Mouse (Mus musculus) testis, adult 2 months (tissue): ENCODE measurements around the gene Prkn. TPM values are rescaled to one million over a fixed set of nuclear protein-coding genes. Genes with fewer than 3 reads are reported as not detected.

Experiments
- H3K27ac ChIP-seq: fragments of 200-500 bp; 2 replicates; pipeline ENCODE4 v1.5.1; 2012; ENCODE audit warnings: low read depth, low read length; ENCODE audit not compliant: control insufficient read depth, insufficient read depth
- H3K27me3 ChIP-seq: fragments of 200-500 bp; 2 replicates; pipeline ENCODE4 v1.6.1; 2012; ENCODE audit warnings: mild to moderate bottlenecking, low read length, moderate library complexity; ENCODE audit not compliant: control insufficient read depth, insufficient read depth
- H3K36me3 ChIP-seq: fragments of 200-500 bp; 2 replicates; pipeline ENCODE4 v1.6.1; 2012; ENCODE audit warnings: mild to moderate bottlenecking, low read length; ENCODE audit not compliant: control insufficient read depth, insufficient read depth
- H3K4me1 ChIP-seq: fragments of 200-500 bp; 2 replicates; pipeline ENCODE4 v1.6.1; 2012; ENCODE audit warnings: low read length; ENCODE audit not compliant: control insufficient read depth, insufficient read depth
- H3K4me3 ChIP-seq: fragments of 200-500 bp; 2 replicates; pipeline ENCODE4 v1.5.1; 2012; ENCODE audit warnings: low read depth, mild to moderate bottlenecking, low read length, moderate library complexity, mixed read lengths; ENCODE audit not compliant: control insufficient read depth
- CTCF ChIP-seq: fragments of 200-500 bp; IDR thresholded peaks from 2 replicates; pipeline ENCODE4 v1.5.1; 2012; ENCODE audit warnings: low read depth, mild to moderate bottlenecking, inconsistent platforms, low read length, moderate library complexity; ENCODE audit not compliant: control insufficient read depth, insufficient read depth, insufficient replicate concordance
- POLR2A ChIP-seq: fragments of 200-500 bp; IDR thresholded peaks from 2 replicates; pipeline ENCODE4 v1.6.1; 2012; ENCODE audit warnings: low read depth, mild to moderate bottlenecking, inconsistent platforms, low read length, moderate library complexity; ENCODE audit not compliant: control insufficient read depth
- polyA plus RNA-seq: library from polyadenylated mRNA; depleted of rRNA; stranded (reverse); fragments of >200 nt; gene quantifications from 2 replicates; pipeline ENCODE4 v1.2.3, GENCODE M21; 2012

The Prkn gene
- polyA plus RNA-seq, 1 experiment = 13.2 TPM

DNA sequence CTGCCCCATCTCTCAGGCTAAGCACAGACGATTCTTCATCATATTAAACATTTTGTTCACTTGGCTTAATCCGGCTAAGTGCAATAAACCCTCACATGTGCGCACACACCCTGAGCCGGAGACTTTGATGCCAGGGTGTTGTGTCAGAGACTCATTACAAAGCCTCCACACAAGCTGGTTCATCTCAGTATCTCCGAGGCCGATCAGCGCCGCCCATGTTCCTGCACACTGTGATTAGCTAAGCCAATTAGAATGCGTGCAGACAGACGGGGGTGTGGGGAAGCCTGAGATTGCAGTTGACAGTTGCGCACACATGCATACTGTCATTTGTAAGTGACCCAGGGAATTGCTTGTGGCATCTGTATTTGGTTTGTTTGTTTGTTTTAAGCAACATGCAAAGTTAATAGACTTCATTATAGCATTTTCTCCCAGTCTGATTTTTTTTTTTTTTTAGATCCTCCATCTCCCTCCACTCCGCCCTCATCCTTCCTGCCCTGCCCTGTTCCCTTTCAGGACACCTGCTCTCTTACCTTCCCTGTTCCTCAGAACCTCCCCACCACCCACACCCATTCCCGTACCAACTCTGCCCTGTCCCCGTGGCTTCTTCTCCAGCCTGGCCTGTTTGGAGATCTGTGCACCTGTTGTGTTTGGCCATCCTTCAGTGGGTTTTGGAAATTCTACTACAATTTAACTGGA lies 1202.5 kb downstream of the Prkn start:
- peaks cover 5% of the 10 kb centered on the region for H3K4me1 ChIP-seq
- no peak overlapping the region for H3K27ac ChIP-seq
- H3K27me3 ChIP-seq = no peaks in the 10 kb centered on the region
- no peaks in the 10 kb centered on the region for H3K36me3 ChIP-seq
- TF ChIP-seq POLR2A (no peak), CTCF (no peak)
- no peak overlapping the region for H3K4me3 ChIP-seq

DNA sequence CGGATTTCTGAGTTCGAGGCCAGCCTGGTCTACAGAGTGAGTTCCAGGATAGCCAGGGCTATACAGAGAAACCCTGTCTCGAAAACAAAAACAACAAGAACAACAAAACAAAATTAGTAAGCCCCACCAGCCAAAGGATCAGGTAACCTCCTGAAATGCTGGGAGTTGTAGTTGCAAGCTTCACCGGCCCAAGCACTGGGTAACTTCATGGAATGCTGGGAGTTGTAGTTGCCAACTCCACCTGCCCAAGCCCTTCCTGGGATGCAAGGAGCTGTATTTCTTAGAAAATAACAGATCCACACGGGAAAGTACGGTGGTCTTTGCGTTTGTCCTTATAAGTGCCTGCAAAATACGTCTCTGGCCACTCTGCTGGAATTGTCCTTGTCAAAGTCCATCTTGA lies 1204.0 kb downstream of the Prkn start:
- Histone ChIP-seq H3K36me3 (no peaks in the 10 kb centered on the region), H3K27me3 (no peaks in the 10 kb centered on the region), H3K4me3 (no peak overlapping the region), H3K4me1 (peaks cover 2% of the 10 kb centered on the region; the same call in 1 of the 2 replicates), H3K27ac (no peak overlapping the region)
- TF ChIP-seq CTCF (no peak), POLR2A (no peak)

DNA sequence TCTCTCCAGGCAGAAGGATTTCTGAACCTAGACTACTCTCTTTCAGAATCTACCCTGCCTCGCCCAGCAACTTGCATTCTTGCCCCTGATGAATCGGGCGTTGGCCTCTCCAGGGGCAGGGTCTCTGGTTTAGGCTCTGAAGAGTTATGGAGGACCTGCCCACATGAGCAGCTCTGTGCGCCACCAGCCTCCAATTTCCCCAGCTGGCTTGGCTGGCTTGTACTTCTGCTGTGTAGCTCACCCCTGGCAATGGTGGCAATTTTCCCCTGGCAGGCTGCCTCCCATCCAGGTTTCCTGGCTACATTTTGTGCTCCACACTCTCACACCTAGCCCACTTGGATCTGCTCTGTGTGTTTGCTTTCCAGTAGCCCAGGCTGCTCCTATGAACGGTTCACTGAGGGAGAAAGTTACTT lies 1205.7 kb downstream of the Prkn start:
- TF ChIP-seq CTCF = no peak
- TF ChIP-seq POLR2A = no peak
- Histone ChIP-seq H3K27ac (no peak overlapping the region), H3K36me3 (no peaks in the 10 kb centered on the region)

GRCm38 (mm10) chr17:12047032-12047431 lies 1206.8 kb downstream of the Prkn start:
- no peak overlapping the region for H3K4me3 ChIP-seq
- H3K4me1 ChIP-seq = peaks cover 2% of the 10 kb centered on the region; the same call in 1 of the 2 replicates
- H3K36me3 ChIP-seq = no peaks in the 10 kb centered on the region
- no peaks in the 10 kb centered on the region for H3K27me3 ChIP-seq
- TF ChIP-seq CTCF (no peak), POLR2A (no peak)
- H3K27ac ChIP-seq = no peak overlapping the region

More for the DNA sequence above, 1205.7 kb downstream of the Prkn start:
- no peak overlapping the region for H3K4me3 ChIP-seq
- H3K27me3 ChIP-seq = no peaks in the 10 kb centered on the region
- H3K4me1 ChIP-seq = peaks cover 2% of the 10 kb centered on the region; the same call in 1 of the 2 replicates

GRCm38 (mm10) chr17:12047523-12047922 lies 1207.3 kb downstream of the Prkn start:
- no peaks in the 10 kb centered on the region for H3K36me3 ChIP-seq
- H3K27ac ChIP-seq = no peak overlapping the region
- H3K27me3 ChIP-seq = no peaks in the 10 kb centered on the region
- H3K4me1 ChIP-seq = peaks cover 2% of the 10 kb centered on the region; the same call in 1 of the 2 replicates
- H3K4me3 ChIP-seq = no peak overlapping the region
- TF ChIP-seq POLR2A = no peak
- no peak for TF ChIP-seq CTCF

DNA sequence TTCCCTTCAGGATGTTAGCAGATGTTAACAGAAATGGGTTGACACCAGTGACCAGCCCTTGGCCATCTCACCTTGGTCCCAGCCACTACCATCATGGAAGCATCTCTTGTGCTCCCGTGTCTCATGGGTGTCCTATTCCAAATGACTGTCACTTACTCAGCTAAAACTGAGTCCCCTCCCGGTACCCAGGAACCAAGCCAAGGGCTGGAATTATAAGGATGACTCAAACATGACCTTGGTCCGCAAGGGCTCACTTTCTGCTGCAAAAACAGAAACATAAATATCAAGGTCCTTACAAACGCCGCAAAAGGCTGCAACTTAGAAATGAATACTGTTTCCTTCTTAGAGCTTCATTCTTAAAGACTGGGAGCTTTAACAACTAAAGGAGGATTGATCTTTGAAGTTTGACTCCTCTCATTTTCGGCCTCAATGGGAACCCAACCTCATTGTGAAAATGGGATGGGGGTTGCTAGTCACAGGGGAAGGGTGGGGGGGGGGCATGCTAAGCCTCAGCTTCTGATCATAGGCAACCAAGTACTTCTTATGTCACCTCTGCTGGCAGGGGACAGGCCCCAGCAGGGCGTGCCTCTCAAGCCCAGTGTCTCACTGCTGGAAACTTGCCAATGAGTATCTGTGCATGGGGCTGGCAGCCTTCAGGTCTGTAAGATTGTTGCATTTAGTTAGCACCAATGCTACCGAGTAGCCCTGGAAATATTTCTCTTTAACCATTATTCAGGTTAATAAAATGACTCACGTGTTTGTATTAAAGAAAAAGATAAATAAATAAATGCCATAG lies 1208.7 kb downstream of the Prkn start:
- no peak for TF ChIP-seq POLR2A
- TF ChIP-seq CTCF = no peak
- Histone ChIP-seq H3K36me3 (no peaks in the 10 kb centered on the region), H3K27me3 (no peaks in the 10 kb centered on the region), H3K4me3 (no peak overlapping the region), H3K4me1 (peaks cover under 1% of the 10 kb centered on the region; the same call in 1 of the 2 replicates), H3K27ac (no peak overlapping the region)

GRCm38 (mm10) chr17:12050261-12050660 lies 1210.1 kb downstream of the Prkn start:
- Histone ChIP-seq H3K4me3 (no peak overlapping the region), H3K27me3 (no peaks in the 10 kb centered on the region), H3K36me3 (no peaks in the 10 kb centered on the region), H3K4me1 (no peaks in the 10 kb centered on the region), H3K27ac (no peak overlapping the region)
- TF ChIP-seq CTCF (no peak), POLR2A (no peak)
